Mouse (Mus musculus) liver, embryonic 13.5 days (tissue): ENCODE results near the gene Nrcam. TPM values are rescaled to one million over a fixed set of nuclear protein-coding genes. Genes with fewer than 3 reads are reported as not detected.
"Not testable (repeated sequence)": the region's sequence is repeated elsewhere in the genome, so short reads cannot be mapped to it uniquely, and the experiment has no call there.

Experiments
- ATAC-seq: fragments of 200-750 bp; cut with Nextera tagmentation; 2 replicates; pipeline ENCODE4 v1.8.0; 2017; ENCODE audit warnings: low read depth, mild to moderate bottlenecking, moderate number of reproducible peaks, moderate library complexity
- DNase-seq: peaks from one replicate; pipeline ENCODE4 v3.0.0; 2022
- H3K27ac ChIP-seq: fragments of 300-500 bp; sonication (generic); 2 replicates; pipeline ENCODE4 v1.5.1; 2015; ENCODE audit warnings: moderate library complexity, mild to moderate bottlenecking, inconsistent platforms
- H3K27me3 ChIP-seq: fragments of 300-500 bp; sonication (generic); 2 replicates; pipeline ENCODE4 v1.6.1; 2015; ENCODE audit warnings: mild to moderate bottlenecking, inconsistent platforms
- H3K36me3 ChIP-seq: fragments of 300-500 bp; sonication (generic); 2 replicates; pipeline ENCODE4 v1.6.1; 2015; ENCODE audit warnings: mild to moderate bottlenecking, inconsistent platforms
- H3K4me1 ChIP-seq: fragments of 300-500 bp; sonication (generic); replicated peaks from 2 replicates; pipeline ENCODE4 v1.6.1; 2015; ENCODE audit warnings: inconsistent platforms
- H3K4me2 ChIP-seq: fragments of 300-500 bp; sonication (generic); 2 replicates; pipeline ENCODE4 v1.6.1; 2015; ENCODE audit warnings: inconsistent platforms, mild to moderate bottlenecking, moderate library complexity
- H3K4me3 ChIP-seq: fragments of 300-500 bp; sonication (generic); replicated peaks from 2 replicates; pipeline ENCODE4 v1.5.1; 2015; ENCODE audit warnings: mild to moderate bottlenecking, inconsistent platforms
- H3K9ac ChIP-seq: fragments of 300-500 bp; sonication (generic); 2 replicates; pipeline ENCODE4 v1.6.1; 2015; ENCODE audit warnings: mild to moderate bottlenecking, inconsistent platforms
- H3K9me3 ChIP-seq: fragments of 300-500 bp; sonication (generic); replicated peaks from 2 replicates; pipeline ENCODE4 v1.6.1; 2016; ENCODE audit warnings: inconsistent platforms
- WGBS: fragments of 180-500 bp; shearing (Covaris S2); methylation state at CpG from one replicate; pipeline ENCODE4 v1.1.7; 2015; ENCODE audit not compliant: insufficient replicate concordance; 5-methylcytosine and 5-hydroxymethylcytosine counted together
- polyA plus RNA-seq: library from polyadenylated mRNA; unstranded; fragments of >200 nt; fragmentation: Nextera tagmentation; extraction: Ambion mirVana; gene quantifications from 2 replicates; pipeline ENCODE4 v1.2.1, GENCODE M21; 2015

The Nrcam gene
- 0.21 and 0.36 TPM in 2 replicates for polyA plus RNA-seq

GRCm38 (mm10) chr12:44328381-44329315 is at the start of gene Nrcam:
Nrcam (plus strand) TSS chr12:44328885.
- H3K36me3 ChIP-seq: no peaks in the 10 kb centered on the region
- DNase-seq (no peak), ATAC-seq (0 out of 2 replicates have a peak, but pooled peaks have one; percentile 31)
- no peak within 1 kb of the TSS for H3K9ac ChIP-seq
- peaks cover 9% of the 10 kb centered on the region; the same call in 1 of the 2 replicates for H3K4me1 ChIP-seq
- peak within 1 kb of the TSS; percentile 56 for H3K4me3 ChIP-seq
- peaks cover 44% of the 10 kb centered on the region for H3K27me3 ChIP-seq
- peak within 1 kb of the TSS; percentile 72 for H3K4me2 ChIP-seq
- WGBS: 3% methylated on average over 72 of the region's 74 CpGs
- H3K27ac ChIP-seq: no peak within 1 kb of the TSS
- H3K9me3 ChIP-seq: no peaks in the 10 kb centered on the region

DNA sequence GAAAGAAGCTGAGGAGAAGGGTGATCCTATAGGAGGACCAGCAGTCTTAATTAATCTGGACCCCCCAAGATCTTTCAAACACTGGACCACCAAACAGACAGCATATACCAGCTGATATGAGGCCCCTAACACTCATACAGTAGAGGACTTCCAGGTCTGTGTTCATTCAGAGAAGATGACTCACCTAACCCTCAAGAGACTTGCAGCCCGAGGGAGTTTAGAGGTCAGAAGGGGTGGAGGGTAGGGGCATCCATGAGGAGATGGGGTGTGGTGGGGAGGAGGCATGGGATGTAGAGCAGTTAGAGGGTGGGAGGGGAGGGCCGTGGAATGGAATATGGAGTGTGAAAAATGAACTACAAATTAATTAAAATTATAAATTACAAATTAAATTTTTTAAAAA is 48.5 kb upstream of the Nrcam start:
- not testable (repeated sequence) for DNase-seq, H3K27me3 ChIP-seq, H3K9ac ChIP-seq, H3K4me1 ChIP-seq, ATAC-seq, H3K4me3 ChIP-seq, H3K27ac ChIP-seq, H3K9me3 ChIP-seq, H3K36me3 ChIP-seq, H3K4me2 ChIP-seq
- WGBS: 37% methylated on average over 2 of the region's 2 CpGs

DNA sequence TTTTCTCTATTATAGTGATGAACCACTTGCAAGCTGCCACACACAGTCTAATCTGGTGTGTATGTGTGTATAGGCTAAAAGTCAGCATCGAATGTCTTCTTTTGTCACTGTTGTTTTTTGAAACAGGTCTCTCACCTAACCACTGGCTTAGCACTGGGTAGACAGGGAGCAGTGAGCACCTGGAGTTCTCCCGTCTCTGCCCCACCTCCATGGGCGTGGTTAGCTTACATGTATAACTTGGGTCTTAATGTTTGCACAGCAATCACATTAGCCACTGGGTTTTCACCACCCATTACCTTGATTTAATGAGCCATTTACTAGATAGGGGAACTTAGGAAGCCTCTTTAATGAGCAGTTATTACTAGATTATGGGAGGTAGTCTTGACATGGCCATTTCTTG is 47.2 kb upstream of the Nrcam start:
- no peaks in the 10 kb centered on the region for H3K27me3 ChIP-seq
- no peaks in the 10 kb centered on the region for H3K4me1 ChIP-seq
- H3K4me3 ChIP-seq: no peak overlapping the region
- no peak for ATAC-seq
- H3K27ac ChIP-seq: no peak overlapping the region
- WGBS: 63% methylated on average over 3 of the region's 3 CpGs
- H3K4me2 ChIP-seq: no peak overlapping the region
- DNase-seq: no peak
- no peak overlapping the region for H3K9ac ChIP-seq
- H3K36me3 ChIP-seq: 0 out of 2 replicates have a peak, but pooled peaks cover 7% of the 10 kb centered on the region
- H3K9me3 ChIP-seq: no peaks in the 10 kb centered on the region

DNA sequence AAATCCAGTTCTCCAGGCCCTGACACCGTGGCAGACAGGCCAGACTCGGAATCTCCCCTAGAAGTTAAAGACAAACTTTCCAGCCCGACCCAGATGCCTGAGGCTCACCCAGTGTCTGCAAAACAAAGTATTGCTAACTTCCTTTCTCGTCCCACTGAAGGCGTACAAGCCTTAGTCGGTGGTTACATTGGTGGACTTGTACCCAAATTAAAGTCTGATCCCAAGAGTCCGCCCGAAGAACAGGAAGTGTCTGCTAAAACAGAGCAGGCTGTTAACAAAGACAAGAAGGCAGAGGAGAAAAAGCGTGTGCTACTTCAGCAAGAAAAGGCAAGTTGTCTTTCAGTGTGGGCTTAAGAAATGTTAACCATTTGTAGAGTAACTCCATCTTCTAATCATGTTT is 45.3 kb upstream of the Nrcam start:
- H3K4me3 ChIP-seq: no peak overlapping the region
- H3K4me1 ChIP-seq: no peaks in the 10 kb centered on the region
- ATAC-seq (no peak), DNase-seq (no peak)
- no peak overlapping the region; the same call in 1 of the 2 replicates for H3K27ac ChIP-seq
- H3K9me3 ChIP-seq: no peaks in the 10 kb centered on the region
- H3K27me3 ChIP-seq: no peaks in the 10 kb centered on the region
- WGBS: 28% methylated on average over 9 of the region's 9 CpGs
- 0 out of 2 replicates have a peak, but pooled peaks cover 7% of the 10 kb centered on the region for H3K36me3 ChIP-seq
- H3K4me2 ChIP-seq: no peak overlapping the region
- no peak overlapping the region for H3K9ac ChIP-seq

GRCm38 (mm10) chr12:44286992-44287391 is 41.7 kb upstream of the Nrcam start:
- Histone ChIP-seq H3K4me3 (no peak overlapping the region), H3K27ac (no peak overlapping the region), H3K9me3 (no peaks in the 10 kb centered on the region), H3K36me3 (peaks cover 16% of the 10 kb centered on the region; the same call in 1 of the 2 replicates), H3K4me1 (no peaks in the 10 kb centered on the region), H3K27me3 (no peaks in the 10 kb centered on the region), H3K4me2 (no peak overlapping the region), H3K9ac (no peak overlapping the region)
- DNase-seq: no peak
- 87% methylated on average over 8 of the region's 8 CpGs for WGBS
- ATAC-seq: no peak

- ATAC-seq: no peak
- Histone ChIP-seq H3K9ac (no peak overlapping the region), H3K4me1 (no peaks in the 10 kb centered on the region), H3K27ac (no peak overlapping the region), H3K4me3 (no peak overlapping the region), H3K9me3 (no peaks in the 10 kb centered on the region), H3K27me3 (no peaks in the 10 kb centered on the region), H3K36me3 (peaks cover 16% of the 10 kb centered on the region; the same call in 1 of the 2 replicates), H3K4me2 (no peak overlapping the region)
- DNase-seq: peak; percentile 21
These were observed 36.4 kb upstream of the Nrcam start for GRCm38 (mm10) chr12:44292281-44292680.

GRCm38 (mm10) chr12:44300793-44301192 is 27.9 kb upstream of the Nrcam start:
- Histone ChIP-seq H3K27me3 (no peaks in the 10 kb centered on the region), H3K36me3 (peaks cover 10% of the 10 kb centered on the region; the same call in 1 of the 2 replicates), H3K9ac (no peak overlapping the region), H3K4me1 (no peaks in the 10 kb centered on the region), H3K4me3 (no peak overlapping the region), H3K9me3 (no peaks in the 10 kb centered on the region), H3K4me2 (no peak overlapping the region), H3K27ac (no peak overlapping the region)
- ATAC-seq (no peak), DNase-seq (no peak)

DNA sequence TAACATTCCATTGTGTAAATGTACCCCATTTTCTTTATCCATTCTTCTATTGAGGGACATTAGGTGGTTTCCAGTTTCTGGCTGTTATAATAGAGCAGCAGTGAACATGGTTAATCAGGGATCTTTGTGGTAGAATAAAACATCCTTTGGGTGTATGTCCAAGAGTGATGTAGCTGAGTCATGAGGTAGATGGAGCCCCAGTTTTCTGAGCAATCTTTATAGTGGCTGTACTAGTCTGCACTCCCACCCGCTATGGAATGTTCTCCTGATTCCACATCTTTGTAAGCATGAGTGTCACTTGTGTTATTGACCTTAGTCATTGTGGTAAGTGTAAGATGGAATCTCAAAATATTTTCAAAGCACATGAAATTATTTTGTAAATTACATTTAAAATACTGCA is 24.7 kb upstream of the Nrcam start:
- Histone ChIP-seq H3K9ac (no peak overlapping the region), H3K4me2 (no peak overlapping the region), H3K27me3 (no peaks in the 10 kb centered on the region), H3K36me3 (peaks cover 11% of the 10 kb centered on the region), H3K4me1 (no peaks in the 10 kb centered on the region), H3K4me3 (no peak overlapping the region), H3K9me3 (no peaks in the 10 kb centered on the region), H3K27ac (no peak overlapping the region)
- 82% methylated on average over 1 of the region's 1 CpGs for WGBS
- ATAC-seq: no peak
- no peak for DNase-seq

DNA sequence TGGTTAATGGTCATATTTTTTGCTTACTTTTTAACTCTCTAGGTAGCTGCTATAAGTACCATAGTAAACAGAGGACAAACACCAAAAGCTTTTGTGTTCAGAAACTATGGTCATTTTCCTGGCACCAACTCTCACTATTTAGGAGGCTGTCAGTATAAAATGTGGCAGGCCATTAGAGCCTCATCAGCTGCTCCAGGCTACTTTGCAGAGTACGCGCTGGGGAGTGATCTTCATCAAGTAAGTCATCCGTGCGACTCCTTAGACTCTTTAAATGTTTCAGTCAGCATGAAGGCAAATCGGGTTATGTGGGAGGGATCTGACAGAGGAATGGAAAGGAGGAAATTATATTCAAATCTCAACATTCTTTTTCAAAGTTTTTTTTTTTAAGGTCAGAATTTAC is 23.8 kb upstream of the Nrcam start:
- DNase-seq (no peak), ATAC-seq (no peak)
- no peak overlapping the region for H3K4me3 ChIP-seq

DNA sequence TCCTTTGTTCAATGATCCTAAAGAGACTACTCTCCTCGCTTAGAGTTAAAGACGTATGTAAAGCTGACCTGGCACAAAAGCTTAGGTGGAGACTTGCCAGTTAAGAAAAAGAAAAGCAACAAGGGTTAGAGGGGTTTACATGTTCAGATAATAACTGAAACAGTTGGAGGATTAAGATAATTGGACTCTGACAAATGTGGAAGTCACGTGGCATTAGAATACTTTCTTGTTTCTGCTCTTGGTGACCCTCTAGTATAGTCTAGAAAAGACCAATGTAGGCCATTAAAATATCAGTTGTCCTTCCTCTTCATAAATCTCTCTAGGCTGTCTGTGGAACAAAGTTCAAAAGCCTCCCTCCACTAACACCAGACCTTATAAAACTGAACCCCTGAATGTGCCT is 20.5 kb upstream of the Nrcam start:
- Histone ChIP-seq H3K36me3 (peaks cover 13% of the 10 kb centered on the region), H3K4me2 (no peak overlapping the region), H3K9me3 (no peaks in the 10 kb centered on the region), H3K4me3 (no peak overlapping the region), H3K27ac (no peak overlapping the region), H3K4me1 (no peaks in the 10 kb centered on the region), H3K27me3 (no peaks in the 10 kb centered on the region), H3K9ac (no peak overlapping the region)
- WGBS: 70% methylated on average over 3 of the region's 3 CpGs
- no peak for DNase-seq
- ATAC-seq: no peak

More for the DNA sequence above, 23.8 kb upstream of the Nrcam start:
- H3K9ac ChIP-seq: no peak overlapping the region
- no peak overlapping the region for H3K4me2 ChIP-seq
- no peaks in the 10 kb centered on the region for H3K27me3 ChIP-seq
- peaks cover 11% of the 10 kb centered on the region for H3K36me3 ChIP-seq
- H3K4me1 ChIP-seq: no peaks in the 10 kb centered on the region
- H3K9me3 ChIP-seq: no peaks in the 10 kb centered on the region
- H3K27ac ChIP-seq: no peak overlapping the region
- 83% methylated on average over 5 of the region's 5 CpGs for WGBS

DNA sequence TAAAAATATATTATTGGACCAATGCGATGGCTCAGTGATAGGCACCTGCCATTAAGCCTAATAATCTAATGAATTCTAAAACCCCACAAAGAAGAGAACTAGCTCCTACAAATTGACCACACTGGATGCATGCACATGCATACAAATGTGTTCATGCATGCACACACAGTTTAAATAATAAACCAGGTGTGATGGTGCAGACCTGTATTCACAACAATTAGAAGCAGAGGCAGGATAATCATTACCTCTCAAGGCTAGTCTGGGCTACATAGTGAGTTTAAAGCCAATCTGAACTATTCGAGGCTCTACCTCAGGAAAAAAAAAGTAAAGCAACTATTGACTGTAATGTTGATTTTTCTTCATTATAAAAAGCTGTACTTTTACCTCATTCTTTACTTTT is 13.5 kb upstream of the Nrcam start:
- no peak overlapping the region for H3K4me3 ChIP-seq
- no peak overlapping the region for H3K4me2 ChIP-seq
- ATAC-seq: no peak
- no peak for DNase-seq
- no peaks in the 10 kb centered on the region for H3K27me3 ChIP-seq
- 79% methylated on average over 2 of the region's 2 CpGs for WGBS
- H3K9me3 ChIP-seq: no peaks in the 10 kb centered on the region
- H3K27ac ChIP-seq: no peak overlapping the region
- no peaks in the 10 kb centered on the region for H3K4me1 ChIP-seq
- H3K9ac ChIP-seq: no peak overlapping the region
- 0 out of 2 replicates have a peak, but pooled peaks cover 2% of the 10 kb centered on the region for H3K36me3 ChIP-seq

DNA sequence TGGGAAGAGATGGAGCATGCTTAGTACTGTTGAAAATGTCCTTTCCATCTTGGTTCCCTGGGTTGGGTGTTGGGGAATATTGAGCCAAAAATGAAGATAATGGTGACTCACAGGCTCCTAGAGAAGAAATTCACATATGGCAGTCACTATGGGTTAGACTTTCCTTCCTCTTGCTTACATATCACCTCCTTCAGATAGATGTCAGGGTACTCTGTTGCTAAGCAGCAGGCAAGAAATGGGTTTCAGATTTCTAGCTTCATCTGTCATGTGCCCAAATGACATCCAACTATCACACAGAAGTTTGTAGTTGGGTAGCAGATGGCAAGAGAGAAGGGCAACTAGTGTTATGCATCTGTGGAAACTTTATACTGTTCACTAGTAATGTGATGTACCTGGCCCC is 3.6 kb upstream of the Nrcam start:
- no peak for ATAC-seq
- Histone ChIP-seq H3K9me3 (no peaks in the 10 kb centered on the region), H3K27ac (no peak overlapping the region), H3K36me3 (no peaks in the 10 kb centered on the region), H3K4me1 (peaks cover 9% of the 10 kb centered on the region; the same call in 1 of the 2 replicates), H3K9ac (no peak overlapping the region), H3K4me2 (no peak overlapping the region), H3K4me3 (no peak overlapping the region), H3K27me3 (peaks cover 29% of the 10 kb centered on the region)
- DNase-seq: no peak
